Mouse (Mus musculus) lung, postnatal 0 days (tissue): ENCODE results near the gene Farp1.

Experiments
- CTCF ChIP-seq: IDR thresholded peaks from 2 replicates; pipeline ENCODE4 v1.5.1; 2016; ENCODE audit warnings: antibody characterized with exemption, mild to moderate bottlenecking
- EP300 ChIP-seq: IDR thresholded peaks from 2 replicates; pipeline ENCODE4 v1.6.1; 2016; ENCODE audit warnings: antibody characterized with exemption, mild to moderate bottlenecking, control low read depth

DNA sequence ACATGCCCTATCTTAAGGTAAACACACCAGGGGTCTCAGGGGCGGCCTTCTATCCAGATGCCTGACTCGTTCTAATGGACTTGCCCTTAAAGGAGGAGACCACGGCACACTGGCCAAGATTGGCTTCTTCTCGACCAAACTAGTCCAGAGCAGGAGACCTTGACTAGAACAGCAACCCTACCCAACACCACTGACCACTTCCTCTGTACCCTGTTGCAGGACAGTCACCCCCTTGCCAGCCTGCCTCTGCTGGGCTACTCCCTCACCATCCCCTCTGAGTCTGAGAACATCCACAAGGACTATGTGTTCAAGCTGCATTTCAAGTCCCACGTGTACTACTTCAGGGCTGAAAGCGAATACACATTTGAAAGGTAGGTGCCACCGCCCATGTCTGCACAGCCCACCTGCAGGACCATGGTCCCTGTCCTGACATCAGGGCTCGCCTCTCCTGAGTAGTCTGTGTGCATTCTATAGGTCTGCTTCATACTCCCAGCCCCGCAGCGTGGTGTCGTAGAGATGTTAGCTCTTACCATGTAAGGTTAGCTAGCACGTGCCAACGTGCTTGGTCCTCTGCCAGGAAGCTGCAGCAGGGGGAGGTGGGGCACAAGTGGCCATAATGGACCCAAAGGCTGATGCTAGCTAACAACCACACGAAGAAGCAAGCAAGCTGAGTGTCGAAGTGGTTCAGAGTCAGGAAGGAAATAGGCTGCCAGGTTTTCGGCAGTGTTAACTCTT, 245.8 kb downstream of the Farp1 start:
- TF ChIP-seq CTCF (no peak), EP300 (no peak)
